Mouse (Mus musculus): ENCODE data around the gene Ralgapb. TPM values are rescaled to one million over a fixed set of nuclear protein-coding genes. Genes with fewer than 3 reads are reported as not detected.

Gene Ralgapb
- total RNA-seq (2014; rRNA removed) = 9.7 and 9.9 TPM in 2 replicates
- 5.6 and 6.1 TPM in 2 replicates for polyA plus RNA-seq (2012; rRNA removed)

GRCm38 (mm10) chr2:158409595-158410021, at the start of gene Ralgapb:
TSS of gene Ralgapb (plus strand) at chr2:158409848.
- peak; percentile 69 for TF ChIP-seq CTCF (IDR thresholded peaks at IDR 0.05; ENCODE audit: low read depth, low read length)
- TF ChIP-seq POLR2A (IDR thresholded peaks at IDR 0.05; ENCODE audit: extremely low read depth, insufficient read depth, low read length) = 0 out of 2 replicates have a peak, but pooled peaks have one; percentile 22
- H3K9ac ChIP-seq (ENCODE audit: low read depth, low read length) = peak within 1 kb of the TSS; percentile 94
- peaks cover 11% of the 10 kb centered on the region for H3K4me1 ChIP-seq (ENCODE audit: control insufficient read depth, insufficient read depth, low read length)
- peak within 1 kb of the TSS; percentile 84 for H3K4me3 ChIP-seq (ENCODE audit: insufficient read depth, low read depth, low read length)
- H3K36me3 ChIP-seq (ENCODE audit: control insufficient read depth, insufficient read depth, low read length) = no peaks in the 10 kb centered on the region
- WGBS = under 1% methylated on average over 46 of the region's 46 CpGs
- no peaks in the 10 kb centered on the region for H3K27me3 ChIP-seq (ENCODE audit: control insufficient read depth, insufficient read depth, low read length)
- peak; percentile 86 for DNase-seq (ENCODE audit: extremely low read depth, low read depth, low spot score)
- peaks cover 12% of the 10 kb centered on the region; the same call in 1 of the 2 replicates for H3K79me2 ChIP-seq (ENCODE audit: control insufficient read depth, insufficient read depth, low read length)
- peak within 1 kb of the TSS; percentile 75 for H3K27ac ChIP-seq (replicated peaks; ENCODE audit: insufficient read depth, low read depth, low read length)

GRCm38 (mm10) chr2:158360873-158361677, 48.6 kb upstream of the Ralgapb start:
- Histone ChIP-seq H3K36me3 (ENCODE audit: control insufficient read depth, insufficient read depth, low read length) (peaks cover 25% of the 10 kb centered on the region), H3K9ac (ENCODE audit: low read depth, low read length) (peak overlapping the region; percentile 82), H3K27ac (replicated peaks; ENCODE audit: insufficient read depth, low read depth, low read length) (peak overlapping the region; percentile 85), H3K79me2 (ENCODE audit: control insufficient read depth, insufficient read depth, low read length) (no peaks in the 10 kb centered on the region), H3K4me1 (ENCODE audit: control insufficient read depth, insufficient read depth, low read length) (peaks cover 27% of the 10 kb centered on the region), H3K4me3 (ENCODE audit: insufficient read depth, low read depth, low read length) (peak overlapping the region; percentile 90), H3K27me3 (ENCODE audit: control insufficient read depth, insufficient read depth, low read length) (no peaks in the 10 kb centered on the region)
- under 1% methylated on average over 41 of the region's 41 CpGs for WGBS
- peak; percentile 79 for DNase-seq (ENCODE audit: extremely low read depth, low read depth, low spot score)
- TF ChIP-seq CTCF (IDR thresholded peaks at IDR 0.05; ENCODE audit: low read depth, low read length) (peak; percentile 74), POLR2A (IDR thresholded peaks at IDR 0.05; ENCODE audit: extremely low read depth, insufficient read depth, low read length) (peak; percentile 66; the same call in 1 of the 2 replicates)

DNA sequence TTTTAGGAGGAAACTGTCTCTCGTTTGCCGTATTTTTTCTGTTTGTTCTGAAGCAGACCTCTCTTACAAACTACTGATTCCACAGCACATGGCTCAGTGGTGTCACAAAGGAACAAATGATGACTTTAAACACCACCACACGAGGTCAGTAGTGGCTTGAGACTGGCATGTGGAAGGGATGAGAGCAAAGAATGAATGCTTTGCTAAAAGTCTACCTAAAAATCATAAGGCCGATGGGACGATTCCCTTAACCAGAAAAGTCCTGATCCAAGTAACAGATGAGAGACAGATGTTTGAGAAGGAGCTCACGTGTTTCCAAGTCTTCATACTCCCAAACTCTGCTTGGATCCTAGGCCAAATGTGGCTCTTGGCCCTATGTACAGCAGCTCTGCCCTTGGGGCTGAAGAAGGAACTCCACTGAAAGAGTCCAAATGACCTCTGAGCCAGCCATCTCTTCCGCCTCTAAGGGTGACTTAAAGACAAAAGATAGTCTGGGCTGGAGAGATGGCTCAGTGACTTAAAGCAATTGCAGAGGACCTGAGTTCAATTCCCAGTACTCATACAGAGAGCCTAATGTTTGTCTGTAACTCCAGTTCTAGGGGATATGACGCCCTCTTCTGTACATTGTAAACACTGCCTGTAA, 47.8 kb upstream of the Ralgapb start:
- no peak overlapping the region for H3K9ac ChIP-seq (ENCODE audit: low read depth, low read length)
- H3K36me3 ChIP-seq (ENCODE audit: control insufficient read depth, insufficient read depth, low read length) = peaks cover 19% of the 10 kb centered on the region
- 29% methylated on average over 8 of the region's 8 CpGs for WGBS
- H3K79me2 ChIP-seq (ENCODE audit: control insufficient read depth, insufficient read depth, low read length) = no peaks in the 10 kb centered on the region
- peak; percentile 76 for DNase-seq (ENCODE audit: extremely low read depth, low read depth, low spot score)
- TF ChIP-seq CTCF (IDR thresholded peaks at IDR 0.05; ENCODE audit: low read depth, low read length) (0 out of 2 replicates have a peak, but pooled peaks have one; percentile 7), POLR2A (IDR thresholded peaks at IDR 0.05; ENCODE audit: extremely low read depth, insufficient read depth, low read length) (no peak)
- H3K27ac ChIP-seq (replicated peaks; ENCODE audit: insufficient read depth, low read depth, low read length) = peak overlapping the region; percentile 57
- peak overlapping the region; percentile 23; the same call in 1 of the 2 replicates for H3K4me3 ChIP-seq (ENCODE audit: insufficient read depth, low read depth, low read length)
- H3K4me1 ChIP-seq (ENCODE audit: control insufficient read depth, insufficient read depth, low read length) = peaks cover 27% of the 10 kb centered on the region
- no peaks in the 10 kb centered on the region for H3K27me3 ChIP-seq (ENCODE audit: control insufficient read depth, insufficient read depth, low read length)

- H3K36me3 ChIP-seq (ENCODE audit: control insufficient read depth, insufficient read depth, low read length) = peaks cover under 1% of the 10 kb centered on the region; the same call in 1 of the 2 replicates
- H3K27ac ChIP-seq (replicated peaks; ENCODE audit: insufficient read depth, low read depth, low read length) = no peak overlapping the region
- H3K4me1 ChIP-seq (ENCODE audit: control insufficient read depth, insufficient read depth, low read length) = peaks cover 19% of the 10 kb centered on the region
- H3K4me3 ChIP-seq (ENCODE audit: insufficient read depth, low read depth, low read length) = no peak overlapping the region
- DNase-seq (ENCODE audit: extremely low read depth, low read depth, low spot score) = peak; percentile 59
- H3K27me3 ChIP-seq (ENCODE audit: control insufficient read depth, insufficient read depth, low read length) = no peaks in the 10 kb centered on the region
- WGBS = 72% methylated on average over 4 of the region's 4 CpGs
- no peak for TF ChIP-seq CTCF (IDR thresholded peaks at IDR 0.05; ENCODE audit: low read depth, low read length)
- no peak for TF ChIP-seq POLR2A (IDR thresholded peaks at IDR 0.05; ENCODE audit: extremely low read depth, insufficient read depth, low read length)
- H3K9ac ChIP-seq (ENCODE audit: low read depth, low read length) = no peak overlapping the region
- H3K79me2 ChIP-seq (ENCODE audit: control insufficient read depth, insufficient read depth, low read length) = no peaks in the 10 kb centered on the region
These were observed 45.5 kb upstream of the Ralgapb start for GRCm38 (mm10) chr2:158364175-158364574.

DNA sequence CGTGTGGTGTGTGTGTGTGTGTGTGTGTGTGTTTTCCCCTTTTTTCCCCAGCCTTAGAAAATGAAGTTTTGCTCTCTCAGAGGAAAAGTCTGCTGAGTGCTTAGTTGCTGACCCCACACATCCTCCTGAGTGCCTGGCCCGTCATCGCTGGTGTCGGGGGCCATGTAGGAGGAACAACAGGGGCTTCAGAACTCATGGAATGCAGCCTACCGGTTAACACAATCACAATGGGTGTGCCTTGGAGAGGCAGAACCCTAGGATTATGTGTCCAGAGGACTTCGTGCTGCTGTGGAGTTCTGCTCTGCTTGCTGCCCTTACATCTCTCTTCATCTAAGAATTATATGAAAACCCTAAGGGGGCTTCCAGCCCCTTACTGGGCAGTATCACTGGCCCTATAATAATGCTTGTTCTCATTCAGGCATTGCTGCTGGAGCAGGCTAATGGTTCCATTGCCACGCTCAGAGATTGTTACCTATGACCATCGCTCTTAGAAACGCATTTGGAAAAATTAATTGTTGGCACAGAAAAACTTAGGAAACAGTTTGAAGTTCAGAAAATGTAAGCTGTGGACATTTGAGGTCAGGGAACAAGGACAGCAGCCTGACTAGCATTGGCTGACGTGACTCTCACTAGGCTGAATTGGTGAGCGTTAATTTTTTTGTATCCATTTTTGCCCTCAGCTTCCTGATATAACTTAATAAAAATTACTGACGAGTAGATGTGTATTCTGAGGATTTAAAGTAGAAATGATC, 44.4 kb upstream of the Ralgapb start:
- H3K27ac ChIP-seq (replicated peaks; ENCODE audit: insufficient read depth, low read depth, low read length) = peak overlapping the region; percentile 72

More for the DNA sequence above, 44.4 kb upstream of the Ralgapb start:
- DNase-seq (ENCODE audit: extremely low read depth, low read depth, low spot score) = peak; percentile 92
- no peak overlapping the region for H3K9ac ChIP-seq (ENCODE audit: low read depth, low read length)
- H3K4me1 ChIP-seq (ENCODE audit: control insufficient read depth, insufficient read depth, low read length) = peaks cover 12% of the 10 kb centered on the region
- no peaks in the 10 kb centered on the region for H3K27me3 ChIP-seq (ENCODE audit: control insufficient read depth, insufficient read depth, low read length)
- H3K36me3 ChIP-seq (ENCODE audit: control insufficient read depth, insufficient read depth, low read length) = no peaks in the 10 kb centered on the region
- WGBS = 47% methylated on average over 12 of the region's 12 CpGs
- no peaks in the 10 kb centered on the region for H3K79me2 ChIP-seq (ENCODE audit: control insufficient read depth, insufficient read depth, low read length)
- H3K4me3 ChIP-seq (ENCODE audit: insufficient read depth, low read depth, low read length) = no peak overlapping the region
- TF ChIP-seq POLR2A (IDR thresholded peaks at IDR 0.05; ENCODE audit: extremely low read depth, insufficient read depth, low read length) (no peak), CTCF (IDR thresholded peaks at IDR 0.05; ENCODE audit: low read depth, low read length) (no peak)

Data from liver, adult 2 months (tissue).